Mouse (Mus musculus) ES-E14 (cell line): ENCODE measurements around the gene Pip5k1a. TPM values are rescaled to one million over a fixed set of nuclear protein-coding genes. Genes with fewer than 3 reads are reported as not detected.
"Not testable (repeated sequence)": the region's sequence is repeated elsewhere in the genome, so short reads cannot be mapped to it uniquely, and the experiment has no call there.

Experiments
- DNase-seq: peaks from one replicate; pipeline ENCODE4 v3.0.0-alpha.2; 2013; ENCODE audit warnings: low read depth, low spot score
- H3K27ac ChIP-seq: 2 replicates; pipeline ENCODE4 v1.5.1; 2012; ENCODE audit warnings: low read depth, mild to moderate bottlenecking, low read length, moderate library complexity, mixed read lengths; ENCODE audit not compliant: poor library complexity, insufficient read depth, severe bottlenecking
- H3K36me3 ChIP-seq: 2 replicates; pipeline ENCODE4 v1.6.1; 2012; ENCODE audit warnings: mild to moderate bottlenecking, low read length, moderate library complexity, mixed read lengths; ENCODE audit not compliant: control insufficient read depth, poor library complexity, insufficient read depth, severe bottlenecking
- H3K4me1 ChIP-seq, 2 experiments: fragments of 150-350 bp in 1 of 2; sonication (generic) in 1 of 2; 2 replicates each; pipeline ENCODE4 v1.6.1; 2012; ENCODE audit warnings: low read length in 2 of 2, mild to moderate bottlenecking in 1 of 2, mixed read lengths in 1 of 2; ENCODE audit not compliant: control insufficient read depth in 2 of 2, insufficient read depth in 2 of 2, poor library complexity in 1 of 2
- H3K4me3 ChIP-seq, 2 experiments: fragments of 150-350 bp in 1 of 2; sonication (generic) in 1 of 2; 2 replicates each; pipeline ENCODE4 v1.5.1; 2012; ENCODE audit warnings: low read length in 2 of 2, low read depth in 1 of 2, mild to moderate bottlenecking in 1 of 2, mixed read lengths in 1 of 2; ENCODE audit not compliant: insufficient read depth in 1 of 2, poor library complexity in 1 of 2, severe bottlenecking in 1 of 2
- H3K9ac ChIP-seq: 2 replicates; pipeline ENCODE4 v1.6.1; 2012; ENCODE audit warnings: low read depth, mild to moderate bottlenecking, low read length, mixed read lengths; ENCODE audit not compliant: poor library complexity, insufficient read depth, severe bottlenecking
- H3K9me3 ChIP-seq: fragments of 150-350 bp; sonication (generic); 2 replicates; pipeline ENCODE4 v1.6.1; 2012; ENCODE audit warnings: low read depth, mild to moderate bottlenecking, low read length; ENCODE audit not compliant: control insufficient read depth, insufficient read depth
- CHD2 ChIP-seq: IDR thresholded peaks from 2 replicates; pipeline ENCODE4 v1.6.1; 2014; ENCODE audit warnings: mild to moderate bottlenecking, low read depth, low read length, inconsistent platforms
- HCFC1 ChIP-seq: IDR thresholded peaks from 2 replicates; pipeline ENCODE4 v1.6.1; 2012; ENCODE audit warnings: low read length, inconsistent platforms, borderline replicate concordance; ENCODE audit not compliant: insufficient read depth
- MAFK ChIP-seq: IDR thresholded peaks from 2 replicates; pipeline ENCODE4 v1.6.1; 2014; ENCODE audit warnings: mild to moderate bottlenecking, low read depth, low read length, inconsistent platforms; ENCODE audit not compliant: insufficient read depth
- ZC3H11A ChIP-seq: IDR thresholded peaks from 2 replicates; pipeline ENCODE4 v1.6.1; 2012; ENCODE audit warnings: low read depth, mild to moderate bottlenecking, inconsistent platforms, low read length, borderline replicate concordance
- ZNF384 ChIP-seq: IDR thresholded peaks from 2 replicates; pipeline ENCODE4 v1.6.1; 2012; ENCODE audit warnings: low read depth, low read length, inconsistent platforms
- in situ Hi-C, 2 experiments: fragments of 600-800 bp; cut with MboI; formaldehyde crosslinking; loops; one replicate each; pipeline ENCODE4 v1.15.1; 2025; ENCODE audit warnings: low sequenced_read_pairs in 2 of 2, inconsistent platforms in 1 of 2; ENCODE audit not compliant: unreplicated experiment in 2 of 2
- total RNA-seq: library from RNA; depleted of rRNA; stranded (reverse); fragments of 300-350 nt; gene quantifications from 2 replicates; pipeline ENCODE4 v1.2.3, GENCODE M21; 2012

Gene Pip5k1a
- total RNA-seq, 1 experiment: 30.7 TPM

DNA sequence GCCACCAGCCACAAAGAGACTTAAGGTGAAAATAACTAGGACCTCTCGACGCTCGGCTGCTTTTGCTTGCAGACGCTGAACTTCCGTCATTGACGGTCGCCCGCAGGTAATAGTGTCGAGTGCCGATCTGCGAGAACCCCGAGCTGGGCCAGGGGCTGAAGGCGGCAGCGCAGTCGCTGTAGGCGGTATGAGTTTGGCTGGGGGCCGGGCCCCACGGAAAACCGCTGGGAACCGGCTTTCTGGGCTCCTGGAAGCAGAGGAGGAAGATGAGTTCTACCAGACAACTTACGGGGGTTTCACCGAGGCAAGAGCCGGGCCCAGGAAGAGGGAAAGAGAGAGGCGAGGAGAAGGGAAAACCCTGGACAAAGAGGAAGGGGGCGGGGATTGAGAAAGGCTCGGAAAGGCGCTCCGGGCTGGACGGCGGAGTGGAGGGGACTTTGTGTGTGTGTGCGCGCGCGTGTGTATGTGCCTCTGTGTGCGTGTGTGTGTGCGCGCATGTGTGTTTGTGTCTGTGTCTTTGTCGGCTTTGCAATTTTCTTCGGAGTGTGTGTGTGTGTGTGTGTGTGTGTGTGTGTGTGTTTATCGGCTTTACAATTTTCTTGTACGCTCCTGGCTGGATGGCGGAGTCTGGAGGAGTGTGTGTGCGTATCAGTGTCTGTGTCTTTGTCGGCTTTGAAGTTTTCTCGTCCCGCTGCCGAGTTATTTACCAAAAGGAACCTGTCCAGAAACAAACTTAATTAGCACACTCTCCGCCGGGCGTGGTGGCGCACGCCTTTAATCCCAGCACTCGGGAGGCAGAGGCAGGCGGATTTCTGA, 4.4 kb upstream of the Pip5k1a start, which contains the start of gene Vps72:
Gene Vps72 (plus strand): TSS at position 112 of the 816 bp plus-strand sequence.
- H3K4me3 ChIP-seq: peak within 1 kb of the TSS; percentile 95 to 96
- peaks cover 0 to 3% of the 10 kb centered on the region in 2 experiments; a peak in 1 of 4 replicates for H3K4me1 ChIP-seq
- peak within 1 kb of the TSS; percentile 94 for H3K9ac ChIP-seq
- peak; percentile 79 for DNase-seq
- in situ Hi-C loops: no loop called here
- no peaks in the 10 kb centered on the region for H3K36me3 ChIP-seq
- no peaks in the 10 kb centered on the region for H3K9me3 ChIP-seq
- TF ChIP-seq MAFK: no peak
- TF ChIP-seq ZC3H11A: no peak
- TF ChIP-seq ZNF384: 0 out of 2 replicates have a peak, but pooled peaks have one; percentile 6
- TF ChIP-seq CHD2: no peak
- TF ChIP-seq HCFC1: peak; percentile 84; the same call in 1 of the 2 replicates
- H3K27ac ChIP-seq: peak within 1 kb of the TSS; percentile 81

DNA sequence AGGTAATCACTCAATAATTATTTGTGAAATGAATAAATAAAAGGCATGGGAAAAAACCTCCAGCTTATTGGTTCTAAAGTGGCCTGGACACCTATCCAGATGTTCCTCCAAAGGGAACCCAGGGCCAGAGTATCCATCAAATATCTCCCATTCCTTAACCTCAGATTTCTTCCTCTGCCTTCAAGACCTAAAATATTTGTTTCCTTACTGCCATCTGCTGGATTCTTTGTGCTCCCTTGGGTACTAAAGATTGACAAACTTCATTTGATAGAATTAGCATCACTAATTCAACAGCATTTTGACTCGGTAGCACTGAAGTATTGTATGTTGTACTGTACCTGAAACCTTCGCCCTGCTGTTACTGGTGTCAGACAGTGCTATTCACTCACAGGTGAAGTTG, 1.2 kb upstream of the Pip5k1a start:
- no peaks in the 10 kb centered on the region for H3K9me3 ChIP-seq
- no peak overlapping the region for H3K4me3 ChIP-seq
- no peak overlapping the region for H3K9ac ChIP-seq
- in situ Hi-C loops: no loop called here
- TF ChIP-seq ZNF384 (no peak), CHD2 (no peak), HCFC1 (no peak), MAFK (no peak), ZC3H11A (no peak)
- H3K27ac ChIP-seq: no peak overlapping the region
- peaks cover 2% of the 10 kb centered on the region; the same call in 1 of the 2 replicates for H3K36me3 ChIP-seq
- H3K4me1 ChIP-seq: peaks cover 0 to 1% of the 10 kb centered on the region in 2 experiments; a peak in 1 of 4 replicates
- DNase-seq: no peak

GRCm38 (mm10) chr3:95107308-95107707, 578 bp upstream of the Pip5k1a start:
- H3K36me3 ChIP-seq, in situ Hi-C loops, DNase-seq, H3K4me1 ChIP-seq, H3K9ac ChIP-seq, H3K9me3 ChIP-seq, H3K27ac ChIP-seq: not testable (repeated sequence)
- H3K4me3 ChIP-seq: peak overlapping the region in 1 of 2 experiments; percentile 50; a peak in 2 of 4 replicates

DNA sequence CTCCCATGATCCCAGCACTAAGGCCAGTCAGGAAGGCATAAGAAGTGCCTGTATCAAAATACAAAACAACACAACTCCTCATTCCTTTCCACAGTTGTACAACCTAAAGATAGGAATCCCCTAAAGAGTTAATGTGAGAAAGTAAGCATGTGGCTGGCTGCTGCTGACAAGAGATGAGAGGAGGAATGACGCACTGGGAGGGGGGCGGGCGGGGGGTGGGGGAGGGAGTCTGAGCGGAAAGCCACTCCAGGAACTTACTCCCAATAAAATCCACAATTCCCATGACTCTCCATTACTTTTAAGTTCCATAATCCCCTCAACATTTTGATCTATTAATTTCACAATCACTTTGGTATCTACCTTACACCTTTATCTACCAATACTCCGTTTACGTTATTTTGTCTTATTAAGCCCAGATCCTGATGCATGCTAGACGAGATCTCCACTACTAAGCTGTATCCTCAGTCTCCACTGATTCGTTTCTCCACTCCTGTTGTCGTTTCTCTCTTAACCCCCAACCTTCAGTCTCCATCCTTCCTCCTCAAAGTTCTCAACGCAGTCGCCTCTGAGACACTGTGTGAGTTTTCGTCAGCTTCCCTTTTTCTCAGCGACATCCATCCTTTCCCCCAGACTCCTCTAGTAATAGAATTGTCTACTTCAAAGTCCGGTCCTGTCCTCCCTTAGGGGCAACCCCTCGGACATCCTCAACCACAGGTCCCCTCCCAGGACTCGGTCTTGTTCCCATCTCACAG, 968 bp downstream of the Pip5k1a start:
- Histone ChIP-seq H3K9ac (peak overlapping the region; percentile 89), H3K4me1 (peaks cover 0 to 1% of the 10 kb centered on the region in 2 experiments; a peak in 1 of 4 replicates), H3K36me3 (peaks cover 5% of the 10 kb centered on the region; the same call in 1 of the 2 replicates), H3K4me3 (peak overlapping the region; percentile 85 to 89), H3K9me3 (no peaks in the 10 kb centered on the region), H3K27ac (peak overlapping the region; percentile 59)
- TF ChIP-seq ZC3H11A (no peak), CHD2 (no peak), HCFC1 (no peak), ZNF384 (no peak), MAFK (no peak)
- DNase-seq: no peak
- in situ Hi-C loops: no loop called here
